Mouse (Mus musculus): ENCODE results near the gene Scai. TPM values are rescaled to one million over a fixed set of nuclear protein-coding genes. Genes with fewer than 3 reads are reported as not detected.

Scai gene
- polyA plus RNA-seq, 1 experiment = 2.4 TPM

DNA sequence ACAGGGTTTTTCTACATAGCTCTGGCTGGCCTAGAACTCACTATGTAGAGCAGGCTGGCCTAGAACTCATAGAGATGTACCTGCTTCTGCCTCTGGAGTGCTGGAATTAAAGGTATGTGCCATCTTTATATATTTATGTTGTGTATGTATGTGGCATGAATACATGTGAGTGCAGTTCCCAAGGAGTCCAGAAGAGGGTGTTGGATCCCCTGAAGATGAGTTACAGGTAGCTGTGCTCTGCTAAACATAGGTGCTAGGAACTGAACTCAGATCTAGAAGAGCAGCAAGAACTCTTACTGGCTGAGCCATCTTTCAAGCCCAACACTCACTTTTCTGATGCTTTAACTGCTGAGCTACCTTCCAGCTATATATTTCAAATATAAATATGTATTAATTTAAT is 92.5 kb downstream of the Scai start:
- no peak overlapping the region for H3K4me3 ChIP-seq (replicated peaks; ENCODE audit: extremely low read depth, low read depth, low read length)
- DNase-seq = no peak
- H3K4me1 ChIP-seq (ENCODE audit: control insufficient read depth, insufficient read depth, low read length) = no peaks in the 10 kb centered on the region

DNA sequence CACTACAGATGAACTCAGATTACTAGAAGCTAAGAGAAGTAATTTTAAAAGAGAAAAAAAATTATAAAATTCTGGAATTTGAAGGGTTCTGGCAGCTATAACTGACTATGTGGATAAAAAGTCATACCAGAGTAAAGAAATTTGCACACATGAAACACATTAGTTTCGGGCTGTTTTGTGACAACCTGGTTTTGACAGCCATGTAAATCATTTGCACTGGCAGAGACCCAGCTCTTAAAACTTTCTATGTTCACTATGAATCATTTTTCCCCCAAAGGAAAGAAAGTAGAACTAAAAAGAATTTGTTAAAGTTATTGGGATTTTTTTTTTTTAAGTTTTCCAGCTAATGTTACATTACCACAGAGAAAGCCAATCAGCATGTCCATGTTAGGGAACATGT is 98.6 kb downstream of the Scai start:
- no peaks in the 10 kb centered on the region for H3K4me1 ChIP-seq (ENCODE audit: control insufficient read depth, insufficient read depth, low read length)
- no peak overlapping the region for H3K4me3 ChIP-seq (replicated peaks; ENCODE audit: extremely low read depth, low read depth, low read length)
- WGBS = 86% methylated on average over 1 of the region's 1 CpGs
- DNase-seq = no peak
- TF ChIP-seq CTCF (IDR thresholded peaks at IDR 0.05; ENCODE audit: insufficient read depth, low read length) = no peak
- no peak for TF ChIP-seq POLR2A (IDR thresholded peaks at IDR 0.05; ENCODE audit: borderline replicate concordance, extremely low read depth, low read depth, low read length)

More for the DNA sequence above, 92.5 kb downstream of the Scai start:
- TF ChIP-seq POLR2A (IDR thresholded peaks at IDR 0.05; ENCODE audit: borderline replicate concordance, extremely low read depth, low read depth, low read length) = no peak
- no peak for TF ChIP-seq CTCF (IDR thresholded peaks at IDR 0.05; ENCODE audit: insufficient read depth, low read length)

DNA sequence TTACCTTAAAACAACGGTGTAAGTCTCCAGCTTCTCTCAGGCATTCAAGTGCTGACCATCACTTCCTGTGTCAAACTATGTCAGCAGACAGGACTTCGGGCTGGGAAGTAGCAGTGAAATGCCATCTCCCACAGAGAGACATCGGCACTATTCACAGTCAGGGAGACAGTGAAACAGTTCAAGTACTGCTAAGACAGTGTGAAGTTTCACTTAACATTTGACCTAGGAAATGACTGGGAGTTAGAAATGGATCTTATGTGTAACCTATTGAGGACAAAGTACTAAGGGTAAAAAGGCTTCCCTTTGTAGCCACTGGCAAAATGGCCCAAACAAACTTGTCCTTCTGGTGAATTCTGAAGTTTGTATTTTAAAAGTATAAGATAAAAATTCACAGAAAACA is 107.8 kb downstream of the Scai start:
- no peak overlapping the region for H3K4me3 ChIP-seq (replicated peaks; ENCODE audit: extremely low read depth, low read depth, low read length)
- no peak for DNase-seq
- TF ChIP-seq POLR2A (IDR thresholded peaks at IDR 0.05; ENCODE audit: borderline replicate concordance, extremely low read depth, low read depth, low read length) = no peak
- TF ChIP-seq CTCF (IDR thresholded peaks at IDR 0.05; ENCODE audit: insufficient read depth, low read length) = no peak
- H3K4me1 ChIP-seq (ENCODE audit: control insufficient read depth, insufficient read depth, low read length) = no peaks in the 10 kb centered on the region
- WGBS = 92% methylated on average over 3 of the region's 3 CpGs

DNA sequence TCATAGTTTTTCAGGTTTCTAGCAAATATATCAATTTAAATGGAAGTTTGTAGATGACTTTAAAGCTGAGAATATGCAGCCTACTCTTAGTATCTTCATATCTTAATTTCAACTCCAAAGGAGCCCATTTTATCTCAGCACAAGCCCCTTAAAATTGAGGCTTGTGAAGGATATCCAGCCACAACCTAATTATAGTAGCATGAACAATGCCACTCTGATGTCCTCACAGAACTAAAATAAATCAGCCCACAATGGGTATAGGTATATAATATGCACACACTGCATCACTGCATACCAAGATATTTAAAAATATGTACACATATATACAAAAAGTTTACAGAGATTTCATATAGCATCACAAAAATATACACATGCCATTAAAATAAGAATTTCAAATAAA is 119.9 kb downstream of the Scai start:
- no peak for DNase-seq
- Histone ChIP-seq H3K4me3 (replicated peaks; ENCODE audit: extremely low read depth, low read depth, low read length) (no peak overlapping the region), H3K4me1 (ENCODE audit: control insufficient read depth, insufficient read depth, low read length) (no peaks in the 10 kb centered on the region)
- no peak for TF ChIP-seq CTCF (IDR thresholded peaks at IDR 0.05; ENCODE audit: insufficient read depth, low read length)
- no peak for TF ChIP-seq POLR2A (IDR thresholded peaks at IDR 0.05; ENCODE audit: borderline replicate concordance, extremely low read depth, low read depth, low read length)

DNA sequence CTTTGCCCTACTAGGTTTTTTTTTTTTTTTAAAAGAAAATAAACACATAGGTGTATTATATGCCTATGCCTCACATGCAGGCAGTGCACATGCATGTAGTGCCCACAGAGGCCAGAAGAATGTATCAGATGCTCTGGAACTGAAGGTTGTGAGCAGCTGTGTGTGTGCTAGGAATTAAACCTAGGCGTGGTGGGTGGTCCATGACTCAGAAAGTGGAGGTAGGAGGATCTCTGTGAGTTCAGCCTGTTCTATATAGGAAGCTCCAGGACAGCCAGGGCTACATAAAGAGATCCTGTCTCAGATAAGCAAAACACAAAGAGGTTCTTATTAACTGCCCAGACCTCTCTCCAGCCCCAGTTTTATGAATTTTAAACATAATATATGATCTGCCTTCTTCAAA is 121.4 kb downstream of the Scai start:
- DNase-seq = no peak
- TF ChIP-seq POLR2A (IDR thresholded peaks at IDR 0.05; ENCODE audit: borderline replicate concordance, extremely low read depth, low read depth, low read length) (no peak), CTCF (IDR thresholded peaks at IDR 0.05; ENCODE audit: insufficient read depth, low read length) (no peak)
- Histone ChIP-seq H3K4me1 (ENCODE audit: control insufficient read depth, insufficient read depth, low read length) (no peaks in the 10 kb centered on the region), H3K4me3 (replicated peaks; ENCODE audit: extremely low read depth, low read depth, low read length) (no peak overlapping the region)
- WGBS = 67% methylated on average over 1 of the region's 1 CpGs

DNA sequence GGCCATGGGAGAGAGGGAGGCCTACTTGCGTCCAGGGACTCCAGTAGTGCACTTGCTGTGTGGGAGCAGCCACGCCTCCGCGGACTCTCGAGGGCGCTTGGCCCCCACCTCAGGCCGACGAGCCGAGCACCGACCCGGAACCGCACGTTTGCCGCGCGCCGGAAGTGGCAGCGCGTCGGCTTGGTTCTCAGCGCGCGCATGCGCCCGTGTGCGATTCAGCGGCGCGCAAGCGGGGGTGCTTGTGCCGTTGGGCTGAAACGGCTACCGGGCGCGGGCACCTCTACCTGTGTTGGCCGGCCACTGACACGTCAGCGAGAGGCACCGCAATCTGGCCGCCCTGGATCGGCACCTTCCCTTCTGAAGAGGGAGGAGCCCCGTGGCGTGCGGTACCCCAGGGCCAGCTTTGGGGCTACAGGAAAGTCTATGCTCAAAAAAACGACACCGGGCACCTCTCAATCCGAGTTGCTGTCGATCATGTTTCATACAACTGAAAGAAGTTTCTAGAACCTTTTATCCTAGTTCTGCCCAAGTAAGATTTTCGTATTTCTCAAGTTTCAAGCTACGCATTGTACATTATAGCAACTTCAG is 125.0 kb downstream of the Scai start, which contains the start of gene Golga1:
Gene Golga1 (minus strand): TSS at position 142 of the 588 bp plus-strand sequence.
- peak; percentile 85 for DNase-seq
- H3K4me1 ChIP-seq (ENCODE audit: control insufficient read depth, insufficient read depth, low read length) = no peaks in the 10 kb centered on the region
- TF ChIP-seq CTCF (IDR thresholded peaks at IDR 0.05; ENCODE audit: insufficient read depth, low read length) (no peak), POLR2A (IDR thresholded peaks at IDR 0.05; ENCODE audit: borderline replicate concordance, extremely low read depth, low read depth, low read length) (peak; percentile 83)
- WGBS = under 1% methylated on average over 50 of the region's 50 CpGs
- peak within 1 kb of the TSS; percentile 90 for H3K4me3 ChIP-seq (replicated peaks; ENCODE audit: extremely low read depth, low read depth, low read length)

DNA sequence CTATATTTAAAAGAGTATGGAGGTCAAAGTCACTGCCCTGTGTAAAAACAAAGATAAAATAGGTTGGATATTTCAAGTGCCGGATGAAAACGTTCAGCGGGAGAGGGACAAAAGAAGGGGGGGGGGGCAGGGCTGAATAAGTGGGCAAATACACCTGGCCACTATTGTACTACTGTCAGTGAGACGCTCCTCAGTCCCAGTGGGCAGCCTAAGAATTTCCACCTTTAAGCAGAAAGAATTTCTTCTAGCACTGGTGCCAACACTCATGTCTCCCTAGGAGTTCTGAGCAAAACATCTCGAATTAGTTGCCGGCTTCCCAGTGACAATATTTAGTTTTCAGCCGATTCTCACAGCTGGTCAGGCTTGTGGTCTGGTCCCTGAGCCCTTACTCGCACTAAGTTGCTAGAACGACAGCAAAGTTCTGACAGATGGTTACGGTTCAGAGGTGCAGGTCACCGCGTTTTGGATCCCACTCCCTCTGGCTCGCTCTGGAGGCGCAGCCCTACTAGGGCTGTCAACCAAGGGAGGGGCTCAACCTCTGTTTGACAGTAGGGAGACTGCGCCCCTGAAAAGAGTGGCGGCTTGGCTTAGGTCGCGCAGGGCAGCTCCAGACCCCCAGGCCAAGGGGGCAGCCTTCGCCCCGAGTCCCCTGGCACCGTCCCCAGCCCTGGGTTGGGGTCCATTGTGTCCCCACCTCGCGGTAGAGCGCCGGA is 125.7 kb downstream of the Scai start:
- WGBS = 2% methylated on average over 25 of the region's 25 CpGs
- no peaks in the 10 kb centered on the region for H3K4me1 ChIP-seq (ENCODE audit: control insufficient read depth, insufficient read depth, low read length)
- H3K4me3 ChIP-seq (replicated peaks; ENCODE audit: extremely low read depth, low read depth, low read length) = peak overlapping the region; percentile 90
- DNase-seq = no peak
- no peak for TF ChIP-seq CTCF (IDR thresholded peaks at IDR 0.05; ENCODE audit: insufficient read depth, low read length)
- no peak for TF ChIP-seq POLR2A (IDR thresholded peaks at IDR 0.05; ENCODE audit: borderline replicate concordance, extremely low read depth, low read depth, low read length)

DNA sequence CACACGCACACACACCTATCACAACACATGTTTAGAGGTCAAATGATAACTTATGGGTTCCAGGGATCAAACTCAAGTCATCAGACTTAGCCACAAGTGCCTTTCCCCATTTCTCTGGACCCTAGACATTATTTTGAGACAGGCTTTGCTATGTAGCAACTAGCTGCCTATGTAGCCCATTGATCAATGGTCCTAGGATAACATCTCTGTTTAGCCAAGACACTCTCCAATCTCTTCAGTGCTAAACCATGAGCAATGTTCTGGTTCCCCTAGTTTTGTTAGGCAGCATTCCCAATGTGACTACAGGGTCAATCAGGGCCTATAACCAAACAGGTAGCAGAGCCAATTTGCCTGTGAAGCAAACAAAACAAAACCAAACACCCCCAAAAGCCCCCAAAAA is 142.0 kb downstream of the Scai start:
- Histone ChIP-seq H3K4me3 (replicated peaks; ENCODE audit: extremely low read depth, low read depth, low read length) (no peak overlapping the region), H3K4me1 (ENCODE audit: control insufficient read depth, insufficient read depth, low read length) (no peaks in the 10 kb centered on the region)
- no peak for TF ChIP-seq CTCF (IDR thresholded peaks at IDR 0.05; ENCODE audit: insufficient read depth, low read length)
- TF ChIP-seq POLR2A (IDR thresholded peaks at IDR 0.05; ENCODE audit: borderline replicate concordance, extremely low read depth, low read depth, low read length) = no peak
- 95% methylated on average over 1 of the region's 1 CpGs for WGBS
- no peak for DNase-seq

DNA sequence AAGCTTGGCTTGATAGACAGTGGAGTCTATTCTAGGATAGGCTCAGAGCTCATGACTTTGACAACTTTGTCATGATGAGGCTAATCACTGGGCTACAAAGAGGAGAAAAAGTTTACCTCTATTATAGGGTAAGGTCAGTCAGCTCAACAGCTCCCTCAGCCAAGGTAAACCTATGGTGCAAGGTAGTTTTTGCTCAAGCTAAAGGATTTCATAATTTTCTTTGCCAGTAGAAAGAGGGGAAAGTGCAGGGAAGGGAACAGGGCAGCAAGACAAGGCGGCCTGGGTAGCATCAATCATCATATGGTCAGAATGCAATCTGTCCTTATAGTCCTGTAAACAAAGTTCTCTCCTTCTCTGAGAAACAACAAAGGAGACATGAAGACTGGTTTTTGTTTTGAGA is 150.3 kb downstream of the Scai start:
- no peaks in the 10 kb centered on the region for H3K4me1 ChIP-seq (ENCODE audit: control insufficient read depth, insufficient read depth, low read length)
- DNase-seq = no peak
- WGBS = 98% methylated on average over 1 of the region's 1 CpGs
- no peak for TF ChIP-seq POLR2A (IDR thresholded peaks at IDR 0.05; ENCODE audit: borderline replicate concordance, extremely low read depth, low read depth, low read length)
- no peak for TF ChIP-seq CTCF (IDR thresholded peaks at IDR 0.05; ENCODE audit: insufficient read depth, low read length)
- H3K4me3 ChIP-seq (replicated peaks; ENCODE audit: extremely low read depth, low read depth, low read length) = no peak overlapping the region

DNA sequence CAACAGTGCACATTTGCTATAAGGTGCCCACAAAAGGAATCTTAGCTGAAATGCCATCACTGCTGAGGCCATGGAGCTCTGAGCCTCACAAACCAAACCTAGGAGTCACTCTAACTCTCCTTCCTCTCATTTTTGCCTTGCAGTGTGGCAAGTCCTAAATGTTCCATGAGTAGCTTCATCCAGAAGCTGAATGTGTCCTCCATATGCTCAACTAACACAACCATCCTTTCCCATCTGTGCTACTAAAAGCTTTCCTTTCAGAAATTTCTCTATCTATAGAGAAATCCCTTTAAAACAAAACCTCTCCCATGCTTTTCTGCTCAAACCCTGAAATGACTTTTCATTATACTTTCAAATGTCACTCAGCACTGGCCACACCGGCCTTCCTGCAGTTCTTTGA is 158.9 kb downstream of the Scai start:
- TF ChIP-seq CTCF (IDR thresholded peaks at IDR 0.05; ENCODE audit: insufficient read depth, low read length) (no peak), POLR2A (IDR thresholded peaks at IDR 0.05; ENCODE audit: borderline replicate concordance, extremely low read depth, low read depth, low read length) (no peak)
- H3K4me3 ChIP-seq (replicated peaks; ENCODE audit: extremely low read depth, low read depth, low read length) = no peak overlapping the region
- WGBS = 100% methylated on average over 1 of the region's 1 CpGs
- no peaks in the 10 kb centered on the region for H3K4me1 ChIP-seq (ENCODE audit: control insufficient read depth, insufficient read depth, low read length)
- DNase-seq = no peak
